Mouse (Mus musculus) left cerebral cortex, postnatal 10 days (tissue): ENCODE measurements around the gene Gm8765. TPM values are rescaled to one million over a fixed set of nuclear protein-coding genes. Genes with fewer than 3 reads are reported as not detected.
"Not testable (repeated sequence)": the region's sequence is repeated elsewhere in the genome, so short reads cannot be mapped to it uniquely, and the experiment has no call there.

Source experiments
- DNase-seq, 2 experiments: peaks; one replicate each; pipeline ENCODE4 v3.0.0; 2021 to 2022; ENCODE audit warnings: low spot score in 2 of 2, mixed read lengths in 1 of 2; ENCODE audit errors: extremely low spot score in 1 of 2
- intact Hi-C: fragments of 180-260 bp; cut with DNase I; formaldehyde crosslinking; loops from one replicate; pipeline ENCODE4 v1.15.1; 2025
- microRNA-seq: library from miRNA; unstranded; fragments of <30 nt; microRNA quantifications from one replicate; pipeline ENCODE4 v1.2.0, GENCODE M21; 2022
- total RNA-seq, 2 experiments: library from RNA; stranded (reverse); gene quantifications; 2 replicates each; pipeline ENCODE4 v1.2.3; 2021

Gm8765 gene
- not detected for total RNA-seq

DNA sequence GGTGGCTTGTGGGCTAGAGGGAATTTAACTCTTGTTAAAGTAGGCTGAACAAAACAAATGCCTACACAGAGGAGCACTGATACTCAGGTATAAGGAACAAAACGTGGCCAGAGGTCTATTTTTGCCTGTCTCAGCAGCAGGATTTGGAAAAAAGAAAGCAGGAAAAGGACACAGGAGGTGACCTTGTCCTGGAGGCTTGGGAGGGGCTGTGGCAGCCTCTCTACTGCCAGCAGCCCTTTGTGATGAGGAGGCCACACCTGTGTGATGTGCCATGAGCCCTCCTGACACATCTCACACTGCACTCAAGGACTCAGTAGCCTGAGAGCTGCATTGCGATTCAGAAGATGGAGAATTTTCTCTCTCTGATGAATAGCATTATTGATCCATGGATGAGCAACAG lies at the start of gene Gm8765:
TSS of gene Gm8765 (plus strand) at position 301 of the 400 bp plus-strand sequence.
- DNase-seq, intact Hi-C loops: not testable (repeated sequence)

DNA sequence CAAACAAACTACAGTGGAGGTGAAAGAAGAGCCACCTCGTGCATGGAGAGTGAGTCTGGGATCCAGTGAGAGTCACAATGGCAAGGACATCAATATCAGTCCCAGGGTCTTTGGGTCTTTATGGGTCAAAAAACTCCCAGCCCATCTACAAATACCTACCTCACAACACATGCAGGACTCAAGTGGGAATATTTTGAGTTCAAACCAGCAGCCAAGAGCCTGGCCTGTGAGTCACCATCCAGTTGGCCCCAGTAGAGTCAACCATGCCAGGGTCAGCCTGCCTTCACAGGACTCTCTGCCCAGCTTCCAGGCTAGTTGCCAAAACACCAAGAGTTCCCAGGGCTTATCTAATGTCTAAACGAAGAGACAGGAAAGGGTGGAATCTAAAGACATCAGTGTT lies 49.3 kb upstream of the Gm8765 start:
- DNase-seq, intact Hi-C loops: not testable (repeated sequence)

DNA sequence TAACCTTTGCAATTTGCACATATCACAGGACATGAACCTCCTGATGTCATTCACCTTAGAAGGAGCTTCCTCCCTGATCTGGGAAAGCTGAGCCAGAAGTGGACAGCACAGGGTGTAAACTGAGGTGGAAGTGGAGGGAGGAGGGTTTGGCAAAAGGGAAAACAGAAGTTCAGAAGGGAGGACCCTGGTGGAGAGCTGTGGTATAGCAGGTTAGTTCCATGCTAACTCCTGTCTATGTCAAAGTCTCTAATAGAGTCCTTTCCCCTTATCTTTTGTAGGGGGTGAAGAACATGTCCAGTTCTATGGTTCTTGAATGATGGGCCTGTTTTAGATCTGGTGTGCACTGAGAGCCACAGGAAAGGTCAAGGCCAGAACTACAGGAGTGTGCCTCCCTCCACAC lies 52.2 kb downstream of the Gm8765 start:
- DNase-seq, intact Hi-C loops: not testable (repeated sequence)

DNA sequence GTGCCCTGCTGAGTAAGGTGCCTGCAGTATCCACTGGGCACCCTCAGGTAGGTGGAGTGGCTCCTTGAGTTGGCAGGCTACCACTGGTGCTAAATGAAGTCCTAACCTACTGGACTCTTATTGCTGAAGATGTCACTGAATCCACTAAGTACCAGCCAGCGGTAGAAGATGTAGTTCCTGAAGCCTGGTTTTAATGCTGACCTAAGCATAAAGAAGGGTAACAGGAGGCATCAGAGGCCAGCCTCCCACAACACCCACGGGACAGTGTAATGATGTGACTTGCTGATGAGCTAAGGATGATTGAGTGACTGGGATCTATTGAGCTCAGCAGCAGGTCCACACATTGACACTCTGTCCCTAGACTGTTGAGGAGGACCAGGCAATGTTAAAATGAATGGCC lies 53.6 kb downstream of the Gm8765 start:
- DNase-seq: no peak
- intact Hi-C loops: no loop called here

DNA sequence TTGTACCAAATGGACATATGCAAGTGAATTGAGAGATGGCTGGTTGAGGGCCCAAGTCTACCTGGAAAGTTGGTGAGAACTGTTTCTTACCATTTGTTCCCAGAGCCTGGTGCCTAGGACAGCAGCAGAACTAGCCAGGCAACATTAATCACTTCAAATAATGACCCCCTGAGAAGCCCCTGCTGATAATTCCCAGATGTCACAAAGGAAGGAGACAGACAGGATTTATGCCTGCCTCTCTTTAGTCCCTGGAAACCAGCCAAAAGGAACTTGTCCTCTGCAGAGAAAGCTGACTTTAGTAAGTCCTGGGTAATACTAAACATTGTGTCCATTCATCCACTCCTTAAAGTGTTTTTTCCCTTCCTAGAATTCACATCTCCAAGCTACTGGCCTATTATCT lies 54.8 kb downstream of the Gm8765 start:
- DNase-seq, intact Hi-C loops: not testable (repeated sequence)

Small RNA genes within 50 kb of the gene (microRNA-seq; reads per million reads assigned to microRNA genes)
- gene Gm23952: not detected

Other genes starting within 250 kb of the Gm8765 start
- gene Nutm2, start 231.0 kb upstream of the Gm8765 start, total RNA-seq: not detected
- gene Gm904, start 55.1 kb upstream of the Gm8765 start, total RNA-seq: not detected